Mouse (Mus musculus) kidney, adult 11 months (tissue): ENCODE data around the gene Pkd1l1.

Source experiments
- DNase-seq: peaks from one replicate; pipeline ENCODE4 v3.0.0; 2022

Pkd1l1 gene

GRCm38 (mm10) chr11:8973166-8973565 is at the start of gene Pkd1l1:
Pkd1l1 (minus strand) TSS chr11:8973266.
- no peak for DNase-seq

- DNase-seq = no peak
Observed at GRCm38 (mm10) chr11:9020207-9020606, 47.1 kb upstream of the Pkd1l1 start.

GRCm38 (mm10) chr11:9018491-9019267 is 45.6 kb upstream of the Pkd1l1 start:
- DNase-seq = no peak

- DNase-seq = no peak
Observed at GRCm38 (mm10) chr11:9014740-9015139, 41.7 kb upstream of the Pkd1l1 start.

- DNase-seq = no peak
Observed at GRCm38 (mm10) chr11:9011348-9011747, 38.3 kb upstream of the Pkd1l1 start.

GRCm38 (mm10) chr11:9010853-9011339 is 37.8 kb upstream of the Pkd1l1 start, which contains the start of gene Hus1:
Hus1 (minus strand) TSS chr11:9011191.
- DNase-seq = peak; percentile 85

- peak; percentile 90 for DNase-seq
Observed at GRCm38 (mm10) chr11:9010416-9010815, 37.4 kb upstream of the Pkd1l1 start.

DNA sequence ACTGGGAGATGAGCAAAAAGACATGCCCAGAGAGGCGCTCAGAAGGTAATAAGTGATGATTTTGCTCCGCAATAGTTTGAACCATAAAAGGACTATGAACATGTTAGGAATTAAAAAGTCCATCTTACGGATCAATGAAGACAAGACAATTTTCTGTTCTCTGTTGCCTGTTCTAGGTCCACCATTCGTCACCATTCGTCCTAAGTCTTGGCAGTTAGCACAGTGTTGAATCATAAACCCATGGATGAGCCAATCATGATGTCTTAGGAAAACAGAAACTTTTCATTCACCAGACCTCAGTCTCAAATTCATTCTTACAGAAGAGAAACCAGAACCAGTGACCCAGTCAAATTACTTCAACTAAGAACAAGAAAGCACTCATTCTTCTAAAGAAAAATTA is 35.7 kb upstream of the Pkd1l1 start:
- DNase-seq = peak; percentile 29

GRCm38 (mm10) chr11:8988084-8988483 is 15.0 kb upstream of the Pkd1l1 start:
- no peak for DNase-seq

DNA sequence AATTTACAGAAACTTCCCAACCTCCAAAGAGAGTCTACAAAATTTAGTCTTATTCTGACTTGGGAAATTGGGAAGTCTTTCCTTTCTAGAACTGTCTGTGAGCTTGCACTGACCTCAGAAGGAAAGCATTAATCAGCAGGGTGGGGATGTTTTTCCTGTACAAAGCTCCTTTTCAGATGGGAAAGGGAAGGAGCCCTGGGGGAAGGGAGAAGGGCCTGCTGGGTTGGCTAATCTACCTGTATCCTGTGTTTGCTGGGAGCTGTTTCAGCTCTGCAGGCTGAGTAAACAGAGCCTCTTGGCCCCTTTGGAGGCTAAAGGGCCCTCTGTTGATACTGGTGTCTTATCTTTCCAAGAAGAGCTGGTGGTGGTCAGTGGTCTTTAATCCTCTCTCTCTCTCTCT is 13.0 kb upstream of the Pkd1l1 start:
- DNase-seq = peak; percentile 62

GRCm38 (mm10) chr11:8983237-8983861 is 10.3 kb upstream of the Pkd1l1 start:
- peak; percentile 47 for DNase-seq

DNA sequence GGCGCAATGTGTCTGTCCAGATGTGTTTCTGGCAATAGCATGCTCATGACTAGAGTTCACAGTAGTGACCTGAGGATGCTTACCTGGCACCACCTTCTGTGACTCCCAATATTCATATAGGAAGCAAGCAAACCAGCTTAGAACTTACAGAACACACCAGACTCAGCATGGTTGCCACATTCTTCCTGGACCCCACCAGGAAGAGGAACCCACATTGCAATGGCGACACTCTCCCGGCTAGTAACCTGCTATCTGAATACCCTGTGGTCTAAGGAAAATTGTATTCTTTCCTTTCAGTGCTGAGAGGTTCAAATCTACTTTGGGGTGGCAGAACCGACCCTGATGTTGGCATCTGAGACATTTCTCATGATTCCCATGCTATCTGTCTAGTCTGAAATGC is 5.1 kb upstream of the Pkd1l1 start:
- no peak for DNase-seq

GRCm38 (mm10) chr11:8972093-8972492 is 973 bp downstream of the Pkd1l1 start:
- DNase-seq = no peak

GRCm38 (mm10) chr11:8970509-8970908 is 2.6 kb downstream of the Pkd1l1 start:
- DNase-seq = no peak

DNA sequence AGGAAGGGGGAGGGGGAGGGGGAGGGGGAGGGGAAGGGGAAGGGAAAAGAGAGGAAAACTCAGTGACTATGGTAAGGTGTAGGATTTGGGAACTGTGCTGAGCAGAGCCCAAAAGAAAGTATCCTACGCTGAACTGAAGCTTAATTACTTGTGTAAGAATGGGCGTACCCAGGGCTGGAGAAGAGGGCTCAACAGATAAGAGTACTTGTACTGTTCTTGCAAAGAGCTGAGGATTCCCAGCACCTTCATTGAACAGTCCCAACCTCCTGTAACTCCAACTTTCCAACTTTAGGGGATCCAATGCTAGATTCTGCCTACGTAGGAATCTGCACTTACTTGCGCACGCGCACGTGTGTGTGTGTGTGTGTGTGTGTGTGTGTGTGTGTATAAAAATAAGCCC is 5.0 kb downstream of the Pkd1l1 start:
- DNase-seq = no peak

GRCm38 (mm10) chr11:8958572-8958971 is 14.5 kb downstream of the Pkd1l1 start:
- DNase-seq = no peak

GRCm38 (mm10) chr11:8958108-8958507 is 15.0 kb downstream of the Pkd1l1 start:
- DNase-seq = peak; percentile 41

- no peak for DNase-seq
Observed at GRCm38 (mm10) chr11:8957023-8957422, 16.0 kb downstream of the Pkd1l1 start.

GRCm38 (mm10) chr11:8955678-8956077 is 17.4 kb downstream of the Pkd1l1 start:
- no peak for DNase-seq

GRCm38 (mm10) chr11:8949765-8950430 is 23.2 kb downstream of the Pkd1l1 start:
- DNase-seq = no peak

DNA sequence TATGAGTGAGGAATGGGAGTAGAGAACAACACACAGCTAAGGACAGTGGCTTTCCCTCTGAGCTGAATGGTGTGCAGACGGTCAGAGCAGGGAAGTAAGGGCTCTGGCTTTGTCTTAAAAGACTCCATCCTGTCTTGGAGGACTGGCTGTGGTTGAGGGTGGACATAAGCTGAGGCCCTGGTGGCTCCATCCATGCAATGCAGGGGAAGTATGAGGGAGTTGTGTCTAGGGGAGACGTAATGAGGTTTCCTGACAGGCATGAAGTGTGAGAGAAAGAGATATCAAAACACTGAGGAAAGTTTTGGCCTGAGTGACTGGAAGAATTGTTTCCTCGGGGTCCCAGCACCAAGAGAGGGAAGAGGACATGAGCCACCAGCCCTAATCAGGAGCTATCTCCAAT is 24.2 kb downstream of the Pkd1l1 start:
- no peak for DNase-seq

DNA sequence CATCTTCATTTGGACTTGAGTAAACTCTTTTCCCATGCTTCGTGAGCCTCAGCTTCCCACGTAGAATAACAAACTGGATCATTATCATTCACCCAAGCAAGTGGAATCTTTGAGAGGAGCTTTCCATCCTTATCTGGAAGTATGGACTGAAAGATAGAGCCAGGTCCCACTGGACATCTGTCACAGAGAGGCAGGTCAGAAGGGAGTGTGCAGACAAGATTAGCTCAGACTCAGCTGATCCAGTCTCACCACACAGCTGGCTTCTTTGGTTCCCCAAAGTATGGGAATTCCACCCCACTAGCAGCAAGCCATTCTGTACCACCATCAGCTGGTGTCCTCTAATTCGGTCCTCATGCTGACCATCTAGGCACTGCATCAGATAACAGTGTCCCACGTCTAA is 29.0 kb downstream of the Pkd1l1 start:
- DNase-seq = no peak

GRCm38 (mm10) chr11:8942446-8942845 is 30.6 kb downstream of the Pkd1l1 start:
- no peak for DNase-seq
